Mouse (Mus musculus): Measurements from ENCODE around the gene Rwdd4a. TPM values are rescaled to one million over a fixed set of nuclear protein-coding genes. Genes with fewer than 3 reads are reported as not detected.
A peak's percentile ranks its signal among the peaks of the same experiment; 100 is the strongest.

Gene Rwdd4a
- total RNA-seq (2021), result 10 to 100 TPM; 44.9 to 56.7 TPM
- long read RNA-seq, experiment 1, transcript Rwdd4a-205 (1 exons, 2,498 nt), result major isoform, 6 of 55 reads
- long read RNA-seq, experiment 1, partial matches to known transcripts, result 3 of 55 reads
- long read RNA-seq, experiment 1, other reads (novel, unspliced or antisense), result 46 of 55 reads
- long read RNA-seq, experiment 2, transcript Rwdd4a-205 (1 exons, 2,498 nt), result major isoform, 5 of 30 reads
- long read RNA-seq, experiment 2, partial matches to known transcripts, result 5 of 30 reads
- long read RNA-seq, experiment 2, other reads (novel, unspliced or antisense), result 20 of 30 reads

DNA sequence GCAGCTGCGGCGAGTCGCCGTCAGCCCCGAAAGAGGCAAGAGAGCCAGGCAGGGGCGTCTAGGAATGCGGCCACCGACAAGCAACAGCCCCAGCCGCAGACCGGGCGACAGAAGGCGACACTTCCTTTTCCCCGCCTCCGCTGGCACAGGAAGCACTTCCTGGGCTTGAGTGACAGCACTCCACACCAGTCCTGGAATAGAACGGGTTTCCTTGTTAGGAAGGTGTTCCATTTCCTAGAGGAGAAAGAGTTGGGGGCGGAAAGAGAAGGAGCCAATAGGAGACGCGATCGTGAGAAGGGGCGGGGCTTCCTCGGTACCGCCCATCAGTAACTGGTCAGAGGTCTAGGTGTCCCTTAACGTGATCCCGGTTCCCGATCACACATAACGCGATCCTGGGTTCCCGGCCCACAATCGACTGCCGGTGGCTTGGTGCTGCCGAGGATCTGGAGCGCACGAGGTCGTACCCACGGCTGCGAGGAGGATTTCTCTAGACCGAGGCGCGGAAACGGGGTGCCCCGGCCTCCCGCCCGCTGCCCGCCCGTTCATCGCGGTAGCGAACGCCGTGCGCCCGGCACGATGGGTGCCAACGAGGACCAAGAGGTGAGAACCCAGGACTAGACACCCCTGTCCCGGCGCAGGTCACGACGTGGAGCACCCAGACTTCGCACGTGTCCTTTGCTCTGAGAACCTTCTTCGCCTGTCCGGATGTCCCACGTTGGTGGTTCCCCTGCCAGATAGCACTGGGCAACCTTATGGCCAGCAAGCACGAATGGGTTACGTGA lies at the start of gene Rwdd4a, which contains the start of gene Trappc11:
Rwdd4a (plus strand) TSS at position 321 of the 782 bp plus-strand sequence.
Trappc11 (minus strand) TSS at position 127 of the 782 bp plus-strand sequence.
- DNase-seq, result peak; percentile 96

DNA sequence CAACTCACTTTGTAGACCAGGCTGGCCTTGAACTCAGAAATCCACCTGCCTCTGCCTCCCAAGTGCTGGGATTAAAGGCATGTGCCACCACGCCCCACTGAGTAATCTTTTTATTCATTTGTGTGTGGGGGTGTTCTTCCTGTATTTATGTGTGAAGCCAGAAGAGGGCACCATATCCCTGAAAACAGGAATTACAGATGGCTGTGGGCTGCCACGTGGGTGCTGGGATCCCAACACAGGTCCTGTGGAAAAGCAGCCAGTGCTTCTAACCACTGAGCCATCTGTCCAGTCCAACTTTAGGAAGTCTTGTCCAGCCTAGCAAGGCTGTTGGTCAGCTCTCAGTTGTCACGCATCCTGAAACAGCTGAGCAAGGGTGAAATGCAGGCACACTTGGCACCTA lies 46.2 kb upstream of the Rwdd4a start:
- no peak for DNase-seq

DNA sequence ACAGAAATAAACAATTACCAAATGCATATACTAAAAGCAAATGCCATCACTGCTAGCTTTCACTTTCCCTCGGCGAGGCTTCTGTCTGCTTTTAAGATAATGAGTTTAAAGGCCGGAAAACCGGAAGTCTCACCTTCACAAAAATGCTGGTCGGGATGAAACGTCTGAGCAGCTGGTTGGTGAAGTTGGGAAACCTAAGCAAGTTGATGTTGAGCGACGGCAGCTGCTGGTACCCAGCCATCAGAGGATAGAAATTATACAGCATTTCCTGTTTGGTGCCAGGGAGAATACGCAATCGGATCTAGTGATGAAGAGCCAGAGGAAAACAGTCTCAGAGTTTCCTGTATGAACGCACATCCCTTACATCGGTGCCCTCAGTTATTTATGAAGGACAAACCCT lies 40.4 kb upstream of the Rwdd4a start:
- DNase-seq, result no peak

DNA sequence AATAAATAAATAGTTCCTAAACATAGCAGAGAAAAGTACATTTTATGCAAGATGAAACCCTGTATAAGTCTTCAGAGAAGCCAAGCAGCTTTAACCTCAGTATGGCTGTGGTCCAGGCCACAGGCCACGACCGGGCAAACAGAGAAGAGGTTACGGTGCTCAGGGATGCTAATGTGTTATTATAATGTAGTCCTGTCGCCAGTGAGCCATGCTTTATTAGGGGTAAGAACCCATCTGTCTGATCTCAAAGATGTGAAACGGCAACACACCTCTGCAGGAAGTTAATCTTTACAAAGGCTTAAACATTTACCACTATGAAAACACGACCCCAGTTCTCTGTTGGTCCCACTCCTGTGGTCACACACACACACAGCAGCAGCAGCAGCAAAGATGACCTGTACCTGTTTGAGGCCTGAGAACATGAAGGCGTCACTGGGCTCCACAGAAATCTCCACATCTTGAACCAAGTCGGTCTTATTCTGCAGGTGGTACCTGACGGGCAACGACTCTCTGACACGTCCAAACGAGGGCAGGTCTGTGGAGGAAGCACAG lies 38.8 kb upstream of the Rwdd4a start:
- DNase-seq, result no peak

DNA sequence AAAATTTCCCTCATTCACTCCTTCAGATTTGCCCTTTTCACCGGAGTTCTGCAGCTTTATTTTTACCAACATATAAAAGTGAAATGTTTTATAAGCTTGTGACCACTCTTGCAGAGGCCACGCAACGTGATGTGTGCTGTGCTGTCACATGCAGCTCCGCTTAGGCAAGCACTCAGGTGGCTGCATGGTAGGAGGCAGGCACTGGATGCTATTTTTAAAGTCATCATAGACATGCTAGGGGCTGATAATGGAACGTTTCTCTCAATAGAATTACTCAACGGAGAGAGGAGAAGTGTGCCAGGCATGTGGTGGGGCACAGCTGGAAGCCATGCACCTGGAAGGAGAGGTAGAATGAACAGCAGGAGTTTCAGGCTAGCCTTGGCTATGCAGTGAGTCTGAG lies 38.0 kb upstream of the Rwdd4a start:
- DNase-seq, result no peak

DNA sequence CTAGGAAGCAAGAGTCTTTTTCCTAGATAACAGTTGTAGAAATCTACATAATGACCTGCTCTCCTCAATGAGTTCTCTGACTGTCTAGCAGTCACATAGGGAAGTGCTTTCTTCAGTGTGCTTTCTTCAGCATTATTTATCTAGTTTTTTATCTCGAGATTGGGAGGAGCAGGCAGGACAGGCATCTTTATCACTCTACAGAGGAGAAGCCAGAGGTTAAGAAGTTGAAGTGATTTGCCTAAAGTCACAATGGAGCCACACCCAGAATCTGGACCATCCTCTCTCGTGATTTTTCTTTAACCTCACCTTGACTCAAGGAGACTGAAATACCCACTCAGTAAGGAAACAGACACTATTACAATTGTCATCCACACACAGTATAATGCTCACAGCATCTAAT lies 31.5 kb upstream of the Rwdd4a start:
- no peak for DNase-seq

DNA sequence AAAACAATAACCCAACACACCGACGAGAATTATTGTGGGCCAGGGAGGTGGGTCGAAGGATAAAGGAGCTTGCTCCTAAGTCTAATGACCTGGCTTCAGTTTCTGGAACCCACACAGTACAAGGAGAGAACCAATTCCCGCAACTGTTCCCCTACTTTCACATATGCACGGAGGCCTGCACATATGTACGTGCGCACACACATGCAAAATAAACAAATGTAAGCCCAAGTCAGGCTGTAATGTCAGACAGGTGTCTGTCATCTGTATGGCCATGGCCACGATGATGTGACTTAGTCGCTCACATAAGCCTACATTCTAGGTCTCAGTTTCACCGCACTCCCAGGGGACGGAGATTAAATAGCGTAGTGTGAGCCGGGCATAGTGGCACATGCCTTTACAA lies 30.9 kb upstream of the Rwdd4a start:
- DNase-seq, result no peak

DNA sequence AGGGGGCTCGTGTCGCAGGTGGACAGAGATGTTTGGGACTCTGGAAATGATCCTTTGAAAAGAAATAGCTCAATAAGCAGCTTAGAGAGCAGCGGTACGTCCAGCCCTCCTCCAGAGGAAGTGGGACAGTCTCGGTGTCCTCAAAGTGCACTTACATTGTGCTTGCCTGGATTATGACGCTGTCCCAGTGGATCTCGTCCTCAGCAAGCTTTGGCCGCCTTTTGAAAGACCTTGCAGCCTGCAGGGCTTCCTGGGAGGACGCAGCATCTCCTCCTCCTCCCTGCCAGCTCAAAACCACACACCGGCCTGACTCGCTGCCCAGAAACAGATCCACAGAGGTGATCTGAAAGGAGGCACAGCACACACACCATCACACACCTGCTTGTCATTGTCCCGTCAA lies 28.0 kb upstream of the Rwdd4a start:
- DNase-seq, result no peak

DNA sequence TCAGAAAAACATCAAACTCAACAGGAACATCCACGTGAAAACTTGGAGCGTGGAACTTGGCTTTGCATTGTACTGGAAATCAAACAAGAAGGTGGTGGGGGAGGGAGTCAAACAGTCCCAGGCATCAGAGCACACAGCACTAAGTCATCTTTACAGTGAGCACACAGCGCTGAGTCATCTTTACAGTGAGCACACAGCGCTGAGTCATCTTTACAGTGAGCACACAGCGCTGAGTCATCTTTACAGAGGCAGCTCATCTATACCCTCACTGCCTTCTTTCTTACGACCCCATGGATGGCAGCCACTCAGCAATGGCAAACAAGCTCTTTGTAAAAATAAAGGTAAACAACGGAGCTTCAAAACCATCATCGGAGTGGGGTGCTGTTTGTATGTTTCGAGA lies 22.5 kb upstream of the Rwdd4a start:
- no peak for DNase-seq

DNA sequence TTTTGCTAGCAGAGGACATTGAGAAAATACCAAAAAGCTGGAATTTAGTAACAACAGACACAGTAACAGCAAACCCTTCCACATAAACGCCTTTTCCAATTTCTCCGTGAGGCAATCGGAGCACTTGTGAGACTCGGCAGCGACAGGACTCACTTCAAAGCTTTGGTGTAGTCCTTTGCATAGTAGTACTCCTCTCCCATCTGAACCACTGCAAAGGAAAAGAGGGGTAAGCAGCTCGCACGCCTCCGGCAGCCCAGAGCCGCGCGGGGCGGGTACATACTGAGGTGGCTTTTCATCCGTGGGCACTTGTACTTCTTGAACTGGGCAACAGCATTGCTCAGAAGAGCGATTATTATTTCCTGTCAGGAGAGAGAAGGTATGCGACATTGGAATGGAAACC lies 19.9 kb upstream of the Rwdd4a start:
- DNase-seq, result no peak

DNA sequence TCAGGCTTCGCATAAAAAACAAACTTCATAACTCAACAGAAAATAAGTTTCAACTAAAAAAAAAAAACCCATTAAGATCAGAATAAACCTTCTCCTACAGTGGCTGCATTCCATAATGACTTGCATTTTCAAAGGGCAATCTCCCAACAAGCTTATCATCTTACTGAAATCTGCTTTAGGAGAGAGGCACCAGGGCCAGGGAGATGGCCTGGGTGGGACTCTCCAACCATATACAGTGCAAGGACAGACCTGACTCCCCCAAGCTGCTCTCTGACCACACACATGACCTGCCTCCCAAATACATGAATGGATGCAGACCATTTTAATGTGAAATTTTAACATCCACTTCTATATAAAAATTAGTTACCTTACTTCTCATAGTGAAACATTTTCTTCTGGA lies 5.4 kb upstream of the Rwdd4a start:
- no peak for DNase-seq

DNA sequence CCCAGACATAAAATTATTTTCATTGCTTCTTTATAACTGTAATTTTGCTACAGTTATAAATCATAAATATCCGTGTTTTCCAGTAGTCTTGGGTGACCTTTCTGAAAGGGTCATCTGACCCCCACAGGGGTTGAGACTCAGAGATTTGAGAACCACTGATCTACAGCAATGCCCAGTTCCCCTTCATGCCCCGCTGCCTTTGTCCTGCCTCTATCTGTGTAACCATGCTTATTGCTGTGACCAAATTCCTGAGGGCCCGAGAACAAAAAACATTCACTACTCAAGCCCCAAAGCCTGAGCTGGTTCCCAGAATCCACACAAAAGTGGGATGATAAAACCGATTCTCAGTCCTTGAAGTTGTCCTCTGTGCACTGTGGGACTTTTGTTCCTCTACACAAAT lies 4.9 kb downstream of the Rwdd4a start:
- DNase-seq, result no peak

DNA sequence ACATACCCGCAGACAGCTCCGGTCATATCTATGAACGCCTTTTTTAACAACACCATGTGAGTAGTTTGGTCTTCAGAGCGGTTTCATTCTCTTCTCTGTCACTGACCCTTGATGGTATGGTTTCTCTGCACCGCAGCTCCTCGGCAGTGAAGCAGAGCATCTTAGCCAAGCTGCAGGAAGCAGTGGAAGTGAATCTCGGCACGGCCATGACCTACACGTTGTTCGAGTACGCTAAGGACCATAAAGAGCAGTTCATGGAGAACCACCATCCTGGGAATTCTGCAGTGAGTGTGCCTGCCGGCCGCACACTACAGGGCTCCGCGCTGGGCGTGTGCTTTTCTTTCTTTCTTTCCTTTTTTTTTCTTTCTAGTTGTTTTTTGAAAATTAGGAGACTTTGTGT lies 9.3 kb downstream of the Rwdd4a start:
- DNase-seq, result no peak

DNA sequence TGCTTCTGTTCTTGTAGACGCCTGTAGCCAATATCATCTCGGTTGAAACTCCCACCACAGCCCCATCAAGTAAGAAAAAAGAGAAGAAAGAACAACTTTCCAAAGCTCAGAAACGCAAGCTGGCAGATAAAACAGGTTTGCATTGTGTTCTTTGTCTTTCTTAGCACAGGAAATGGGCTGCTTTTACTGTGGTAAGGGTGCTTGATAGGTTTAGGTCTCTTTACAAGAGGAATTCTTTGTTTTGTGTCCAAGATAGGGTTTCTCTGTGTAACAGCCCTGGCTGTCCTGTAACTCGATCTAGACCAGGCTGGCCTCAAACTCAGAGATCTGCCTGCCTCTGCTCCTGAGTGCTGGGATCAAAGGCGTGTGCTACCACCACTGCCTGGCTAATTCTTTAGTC lies 10.6 kb downstream of the Rwdd4a start:
- DNase-seq, result no peak

DNA sequence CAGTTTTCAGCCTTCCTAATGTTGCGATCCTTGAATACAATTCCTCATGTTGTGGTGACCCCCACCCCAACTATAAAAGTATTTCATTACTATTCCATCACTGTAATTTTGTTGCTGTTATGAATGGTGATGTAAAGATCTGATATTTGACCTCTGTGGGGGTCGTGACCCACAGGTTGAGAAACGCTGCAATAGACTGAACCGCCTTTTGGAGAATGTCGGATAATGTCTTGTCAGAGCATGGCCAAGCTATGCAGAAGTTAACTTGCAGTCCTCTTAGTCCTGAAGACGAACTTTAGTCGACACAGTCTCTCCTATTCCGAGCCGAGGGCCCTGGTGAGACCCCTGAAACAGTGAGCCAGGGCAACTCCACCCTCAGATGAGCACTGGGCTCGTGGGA lies 13.6 kb downstream of the Rwdd4a start:
- no peak for DNase-seq

DNA sequence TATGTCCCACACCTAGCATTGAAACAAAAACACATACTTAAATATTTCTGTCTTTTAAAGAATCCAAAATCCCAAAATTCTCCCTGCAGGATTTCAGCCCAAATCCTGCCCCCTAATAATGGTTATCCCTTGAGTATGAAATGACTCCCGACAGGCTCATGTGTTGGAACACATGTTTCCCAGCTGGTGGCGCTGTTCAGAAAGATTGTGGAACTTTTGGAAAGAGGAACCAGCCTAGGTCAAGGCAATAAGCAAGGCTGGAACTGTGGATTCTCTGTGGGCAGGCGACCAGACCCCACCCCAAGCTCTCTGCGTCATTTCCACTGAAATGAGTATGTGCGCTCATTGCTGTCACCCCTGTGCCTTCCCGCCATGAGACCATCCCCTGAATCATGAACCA lies 20.1 kb downstream of the Rwdd4a start:
- peak; percentile 25 for DNase-seq

DNA sequence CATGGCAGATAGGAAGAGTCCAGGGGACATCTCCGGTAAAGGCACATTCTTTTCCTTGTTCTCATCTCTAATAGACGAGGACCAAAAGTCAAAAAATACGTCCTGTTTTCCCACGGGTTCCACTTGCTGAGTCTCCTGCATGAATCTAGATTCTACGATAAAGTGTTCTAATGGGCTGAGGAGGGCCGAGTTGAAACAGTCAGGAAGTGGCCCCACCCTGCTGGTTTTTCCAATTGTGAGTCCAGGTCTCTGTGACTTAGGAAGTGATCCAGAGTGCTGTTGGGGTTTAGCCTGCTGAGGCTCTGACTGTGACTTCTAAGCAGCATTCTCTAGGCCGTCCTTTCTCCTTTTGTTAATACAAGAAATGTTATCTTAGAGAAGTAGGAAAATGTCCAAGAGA lies 23.0 kb downstream of the Rwdd4a start:
- DNase-seq, result no peak

DNA sequence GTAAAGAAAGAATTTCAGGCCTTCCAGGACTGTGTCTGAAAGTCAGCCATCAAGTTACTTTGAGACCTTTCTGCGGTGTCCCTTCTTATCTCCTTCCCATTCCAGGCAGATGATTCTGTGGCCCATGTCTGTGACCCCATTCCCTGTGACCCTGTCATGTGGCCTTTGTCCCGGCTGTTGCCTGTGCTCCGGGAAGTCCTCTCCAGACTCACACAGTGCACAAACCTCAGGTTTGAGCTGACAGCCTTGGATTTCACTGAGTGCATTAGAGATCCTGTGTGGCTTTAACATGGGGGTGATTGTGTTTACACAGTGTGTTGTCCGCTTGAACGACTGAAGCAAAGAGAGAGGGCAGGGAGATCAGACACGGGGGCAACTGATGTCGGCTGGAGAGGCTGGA lies 24.8 kb downstream of the Rwdd4a start:
- no peak for DNase-seq

DNA sequence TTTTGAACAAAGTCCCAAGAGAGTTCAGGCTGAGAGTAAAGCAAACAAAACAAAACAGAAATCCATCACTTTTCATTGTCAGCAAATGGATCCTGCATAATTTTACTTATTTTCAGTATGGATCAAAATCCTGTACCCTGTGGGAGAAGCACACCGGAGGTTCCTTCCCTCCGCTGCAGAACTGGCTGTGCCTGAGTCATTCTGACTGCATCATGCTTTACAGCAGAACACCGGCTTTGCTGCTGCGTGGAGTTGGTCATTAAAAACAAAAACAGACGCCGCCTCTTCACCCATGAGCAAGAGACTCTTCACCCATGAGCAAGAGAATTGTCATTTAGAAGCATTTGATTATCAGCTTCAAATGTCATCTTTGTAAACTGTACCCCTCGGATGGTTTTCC lies 27.3 kb downstream of the Rwdd4a start:
- DNase-seq, result no peak

DNA sequence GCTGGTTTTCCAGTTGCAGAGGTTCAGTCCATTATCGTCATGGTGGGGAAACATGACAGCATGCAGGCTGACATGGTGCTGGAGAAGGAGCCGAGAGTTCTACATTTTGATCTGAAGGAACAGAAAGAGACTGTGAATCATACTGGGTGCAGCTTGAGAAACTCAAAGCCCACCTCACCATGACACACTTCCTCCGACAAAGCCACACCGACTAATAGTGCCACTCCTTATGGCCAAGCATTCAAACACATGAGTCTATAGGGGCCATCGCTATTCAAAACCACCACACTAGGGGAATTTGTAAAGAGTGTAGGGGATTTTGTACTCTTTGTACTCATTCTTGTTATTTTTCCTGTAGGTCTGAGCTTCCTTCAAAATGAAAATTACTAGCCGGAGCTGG lies 33.1 kb downstream of the Rwdd4a start:
- DNase-seq, result no peak

DNA sequence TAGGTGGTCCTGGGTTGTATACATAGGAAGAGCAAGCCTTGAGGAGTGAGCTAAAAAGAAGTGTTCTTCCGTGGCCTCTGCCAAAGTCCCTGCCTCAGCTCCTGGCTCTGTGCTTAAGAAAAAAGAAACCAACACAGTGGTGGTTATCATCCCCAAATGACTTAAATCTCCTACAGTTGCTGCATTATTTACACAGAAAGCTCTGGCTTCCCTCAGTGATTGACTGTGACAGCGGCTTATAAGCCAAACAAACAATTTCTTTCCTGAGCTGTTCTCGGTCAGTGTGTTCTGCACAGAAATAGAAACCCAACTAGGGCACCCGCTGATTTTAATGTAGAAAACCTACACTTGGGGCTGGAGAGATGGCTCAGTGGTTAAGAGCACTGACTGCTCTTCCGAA lies 34.6 kb downstream of the Rwdd4a start:
- no peak for DNase-seq

DNA sequence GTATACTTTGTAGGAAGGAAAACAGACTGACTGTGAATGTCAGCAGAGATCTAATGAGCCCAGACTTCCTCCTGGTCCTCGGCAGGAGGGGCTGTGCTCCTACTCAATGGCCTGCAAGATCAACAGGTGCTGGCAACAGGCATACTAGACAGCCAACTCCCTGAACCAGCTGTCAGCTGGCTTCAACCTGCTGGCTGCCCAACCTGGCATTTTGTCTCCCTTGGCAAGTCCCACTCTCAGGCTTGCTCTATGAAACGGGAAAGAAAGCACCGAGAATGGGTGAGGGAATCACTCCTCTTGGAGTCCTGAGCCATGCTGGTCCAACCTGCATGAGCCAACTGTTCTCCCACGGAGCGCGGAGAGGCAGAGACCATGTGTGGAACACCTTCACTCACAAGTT lies 36.7 kb downstream of the Rwdd4a start:
- no peak for DNase-seq

DNA sequence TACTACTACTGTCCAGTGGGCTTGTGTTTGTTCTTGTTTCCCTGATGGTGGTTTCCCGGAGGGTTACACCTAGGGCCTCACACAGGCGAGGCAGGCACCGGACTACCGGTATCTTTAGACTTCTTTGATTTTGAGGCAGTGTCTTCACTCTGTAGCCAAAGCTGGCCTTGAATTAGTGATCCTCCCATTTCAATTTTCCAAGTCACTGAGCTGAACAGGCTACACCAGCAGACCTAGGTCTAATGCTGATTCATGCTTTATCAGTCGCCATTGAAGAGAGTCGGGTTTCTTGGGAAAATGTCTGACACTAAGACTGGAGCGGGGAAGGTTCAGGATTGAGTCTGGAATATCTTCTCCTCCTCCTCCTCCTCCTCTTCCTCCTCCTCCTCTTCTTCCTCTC lies 40.0 kb downstream of the Rwdd4a start:
- DNase-seq, result no peak

DNA sequence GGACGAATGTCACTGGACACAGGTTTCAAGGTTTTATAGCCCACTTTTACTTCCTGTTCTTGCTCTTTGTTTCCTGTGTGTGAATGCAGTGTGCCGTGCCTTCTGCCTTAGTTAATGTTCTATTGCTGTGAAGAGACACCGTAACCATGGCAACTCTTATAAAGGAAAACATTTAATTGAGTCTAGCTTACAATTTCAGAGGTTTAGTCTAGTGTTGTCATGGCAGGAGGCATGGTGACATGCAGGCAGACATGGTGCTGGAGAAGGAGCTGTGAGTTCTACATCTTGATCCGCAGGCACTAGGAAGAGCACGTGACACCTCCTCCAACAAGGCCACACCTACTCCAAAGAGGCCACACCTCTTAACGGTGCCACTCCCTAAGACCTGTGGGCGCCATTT lies 48.0 kb downstream of the Rwdd4a start:
- DNase-seq, result no peak

Measured in adrenal gland, postnatal 10 days (tissue).